Mouse (Mus musculus) lung, postnatal 4 days (tissue): Measurements from ENCODE around the gene Cubn.

ENCODE experiments used
- DNase-seq, 2 experiments: peaks; one replicate each; pipeline ENCODE4 v3.0.0; 2021

Cubn gene

DNA sequence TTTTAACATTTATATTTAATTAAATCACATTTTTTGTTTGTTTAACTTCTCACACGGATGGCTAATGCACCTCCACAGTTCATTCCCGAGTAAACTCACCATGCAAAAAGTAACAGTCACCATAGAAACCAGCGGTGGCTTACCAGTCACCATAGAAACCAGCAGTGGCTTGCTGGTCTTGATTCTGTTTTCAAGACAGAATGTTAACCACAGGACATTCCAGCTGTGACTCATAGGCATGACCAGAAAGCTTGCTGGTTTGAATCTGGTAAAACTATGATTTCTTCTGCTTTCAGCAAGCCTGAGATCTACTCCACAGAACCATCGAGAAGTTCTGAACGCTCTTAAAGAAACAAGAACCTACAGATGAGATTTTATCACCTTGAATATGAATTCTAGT, 84.3 kb downstream of the Cubn start:
- DNase-seq, result peak in 1 of 2 experiments; percentile 25

DNA sequence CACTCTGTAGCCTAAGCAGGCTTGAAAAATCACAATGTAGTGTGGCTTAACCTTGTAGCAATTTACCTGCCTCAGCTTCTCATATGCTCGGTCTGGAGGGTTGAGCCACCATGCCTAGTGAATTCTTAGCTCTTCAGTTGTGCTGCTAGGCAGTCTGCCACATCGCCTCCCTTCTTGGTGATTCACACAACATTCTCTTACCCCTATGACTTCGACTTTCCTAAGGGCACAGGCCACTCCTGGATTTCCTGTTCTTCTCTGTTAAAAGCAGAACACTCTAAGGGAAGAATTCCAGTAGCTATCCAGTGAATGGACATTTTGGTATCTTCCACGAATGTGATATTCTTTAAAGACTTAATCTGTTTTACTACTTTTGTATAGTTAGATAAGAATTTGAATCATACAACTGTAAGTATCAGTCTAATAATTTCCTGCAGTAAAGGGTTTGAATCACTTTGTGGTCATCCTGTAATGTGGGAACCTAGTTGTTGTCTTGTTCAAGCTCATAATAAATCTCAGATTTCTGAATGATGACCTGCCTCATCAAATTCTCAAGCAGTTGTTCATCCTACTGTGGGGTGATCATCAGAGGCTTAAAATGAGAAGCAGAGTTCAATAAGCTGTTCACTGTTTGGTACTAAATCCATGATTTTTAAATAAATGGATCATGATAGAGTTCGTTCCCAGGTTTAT, 86.5 kb downstream of the Cubn start:
- no peak for DNase-seq

DNA sequence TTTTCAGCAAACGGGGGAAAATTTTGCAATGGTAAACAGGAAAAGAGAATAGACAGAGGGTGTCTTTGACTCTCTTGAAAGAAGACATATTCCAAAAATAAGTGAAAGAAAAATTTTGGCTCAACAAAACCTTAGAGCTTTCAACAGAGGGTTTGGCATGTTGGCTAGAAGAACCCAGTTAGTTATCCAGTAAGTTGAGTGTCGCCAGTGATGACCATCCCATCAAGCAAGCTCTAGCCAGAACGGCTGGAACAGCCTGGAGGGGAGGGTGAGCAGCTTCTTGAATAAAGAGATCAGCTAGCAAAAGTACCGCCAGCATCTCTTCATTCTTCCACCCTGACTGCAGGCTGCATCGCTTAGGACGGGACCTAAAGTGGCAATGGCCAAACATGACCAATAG, 90.8 kb downstream of the Cubn start:
- peak; percentile 26 to 73 for DNase-seq

DNA sequence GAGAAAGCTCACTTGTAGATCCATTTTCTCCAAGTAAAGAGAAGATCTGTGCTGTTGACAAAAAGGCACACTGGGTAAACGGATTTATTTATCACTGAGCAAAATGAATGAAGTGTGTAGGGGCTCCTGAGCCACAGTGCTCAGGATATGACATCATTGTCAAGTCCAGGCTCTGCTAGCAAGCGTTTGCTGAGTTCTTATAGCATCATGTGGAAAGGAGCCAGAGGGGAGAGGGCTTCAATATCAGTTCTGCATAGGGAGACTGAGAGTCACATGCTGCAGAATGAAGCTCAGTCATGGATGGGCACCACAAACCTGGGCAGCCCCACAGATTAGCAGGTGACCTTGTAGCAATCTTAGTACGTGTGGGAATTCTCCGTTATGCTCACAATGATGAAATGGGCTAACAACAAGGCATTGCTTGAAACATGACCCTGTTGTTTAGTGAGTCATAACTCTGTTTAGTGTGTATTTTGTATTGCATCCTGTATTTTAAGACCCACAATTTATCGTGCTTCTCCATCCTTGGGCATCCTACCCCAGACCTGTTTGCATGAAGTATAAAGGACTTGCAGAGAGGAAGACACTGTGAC, 92.0 kb downstream of the Cubn start:
- DNase-seq, result no peak

DNA sequence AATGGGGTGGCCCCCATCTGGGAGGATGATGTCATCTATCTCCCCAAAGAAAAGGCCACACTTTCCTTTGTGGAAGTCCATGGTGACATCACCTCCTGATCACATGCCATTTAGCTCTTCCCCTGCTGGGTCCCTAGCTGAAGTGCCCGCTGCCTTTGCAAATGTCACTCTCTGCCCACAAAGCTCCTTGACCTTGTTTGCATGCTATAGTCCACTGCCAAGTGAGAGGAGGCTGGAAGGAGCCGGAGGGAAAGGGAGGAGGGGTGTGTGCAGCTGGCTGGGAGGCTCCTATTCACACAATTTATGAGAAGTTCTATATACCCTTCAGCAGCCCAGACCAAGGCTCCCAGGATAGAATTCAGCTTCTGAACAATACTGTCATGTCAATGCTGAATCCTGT, 92.7 kb downstream of the Cubn start:
- peak; percentile 75 to 85 for DNase-seq

- no peak for DNase-seq
Observed at GRCm38 (mm10) chr2:13398551-13398950, 93.1 kb downstream of the Cubn start.

GRCm38 (mm10) chr2:13396124-13396540, 95.5 kb downstream of the Cubn start:
- DNase-seq, result no peak

DNA sequence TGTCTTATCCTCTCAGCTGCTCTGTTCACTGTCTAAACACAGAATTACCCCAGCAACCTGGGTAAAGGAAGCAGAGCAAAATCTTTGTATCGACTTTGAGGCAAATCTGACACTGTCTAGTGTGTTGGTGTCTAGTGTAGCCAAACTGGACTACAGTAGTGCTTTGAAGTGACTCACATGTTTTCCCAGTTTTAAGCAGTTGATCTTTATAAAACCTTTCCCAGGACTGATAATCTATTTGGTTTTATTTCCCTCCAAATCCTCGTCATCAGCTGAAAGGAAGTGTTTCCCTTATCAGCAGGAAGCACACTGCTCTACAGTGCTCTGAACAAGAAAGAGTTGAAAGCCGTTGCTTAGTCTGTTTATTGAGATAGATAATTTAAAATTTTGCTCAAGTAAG, 100.6 kb downstream of the Cubn start:
- DNase-seq, result no peak

- DNase-seq, result no peak
Observed at GRCm38 (mm10) chr2:13386631-13387030, 105.0 kb downstream of the Cubn start.

DNA sequence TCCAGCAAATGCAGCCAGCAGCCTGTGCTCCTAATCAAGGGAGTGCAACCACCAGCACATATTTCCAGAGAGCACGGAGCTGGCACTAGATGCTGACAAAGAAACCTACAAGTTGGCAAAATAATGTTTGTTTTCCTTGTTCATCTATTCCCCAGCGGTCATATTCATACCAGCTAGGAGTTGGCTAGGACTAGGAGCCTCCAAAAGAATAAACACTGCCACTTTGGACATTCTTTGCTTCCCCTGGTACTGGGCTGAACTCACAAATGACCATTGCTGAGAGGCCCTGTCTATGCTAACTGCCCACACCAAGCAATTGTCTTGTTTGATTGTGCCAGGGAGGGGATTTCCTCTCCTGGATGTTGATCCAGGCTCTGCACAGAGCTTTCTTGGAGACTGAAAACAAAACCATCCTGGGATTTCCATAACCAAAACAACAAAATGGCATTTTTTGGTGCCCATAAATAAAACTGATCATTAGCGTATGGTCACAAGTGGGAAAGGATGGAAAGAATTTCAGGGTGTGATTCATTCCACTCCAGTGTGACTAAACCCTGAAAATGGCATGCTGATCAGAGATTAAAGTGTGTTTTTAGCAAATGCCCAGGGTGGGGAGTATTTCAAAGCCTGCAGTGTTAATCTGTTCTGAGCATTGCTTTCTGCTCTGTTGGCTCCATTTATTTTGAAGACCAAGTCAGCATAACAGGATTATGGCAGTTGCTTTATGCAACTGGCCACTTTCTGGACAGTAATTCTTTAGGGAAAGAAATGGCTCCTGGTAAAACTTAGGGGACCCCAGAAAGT, 105.9 kb downstream of the Cubn start:
- DNase-seq, result peak in 1 of 2 experiments; percentile 32

DNA sequence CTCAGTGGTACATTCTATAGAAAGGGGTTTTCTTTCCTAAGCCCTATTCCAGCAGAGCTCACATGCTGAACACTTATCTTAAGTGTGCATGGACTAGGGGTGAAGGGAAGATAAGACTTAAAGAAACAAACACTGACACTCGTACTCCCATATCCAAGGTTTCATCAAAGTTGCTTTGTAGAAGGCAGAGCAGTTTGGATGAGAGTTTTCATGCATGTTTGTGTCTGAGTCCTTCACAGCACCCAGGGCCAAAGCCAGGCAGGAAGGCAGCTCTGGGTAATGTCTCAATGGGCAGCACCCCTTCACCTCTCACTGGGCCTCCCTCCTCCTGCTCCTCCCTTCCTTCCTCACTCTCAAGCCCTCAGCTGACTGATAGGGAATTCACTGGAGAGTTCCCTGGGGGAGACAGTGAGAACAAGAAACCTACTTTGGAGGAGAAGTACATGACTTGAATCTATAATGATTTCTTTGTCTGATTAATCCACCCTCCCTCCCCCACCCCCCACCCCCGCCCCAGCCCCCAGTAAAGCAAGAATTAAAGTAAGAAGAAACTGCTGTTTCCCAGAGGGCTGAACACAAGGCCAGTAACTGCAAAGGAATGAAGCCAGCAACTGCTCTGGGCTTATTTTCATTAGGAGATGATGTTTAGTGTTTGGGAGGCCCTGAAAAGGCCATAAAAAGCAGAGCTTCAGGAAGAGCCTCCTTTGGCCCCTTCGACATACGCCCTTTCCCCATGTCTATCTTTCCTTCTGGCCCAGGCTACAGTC, 106.7 kb downstream of the Cubn start:
- peak; percentile 49 to 68 for DNase-seq

DNA sequence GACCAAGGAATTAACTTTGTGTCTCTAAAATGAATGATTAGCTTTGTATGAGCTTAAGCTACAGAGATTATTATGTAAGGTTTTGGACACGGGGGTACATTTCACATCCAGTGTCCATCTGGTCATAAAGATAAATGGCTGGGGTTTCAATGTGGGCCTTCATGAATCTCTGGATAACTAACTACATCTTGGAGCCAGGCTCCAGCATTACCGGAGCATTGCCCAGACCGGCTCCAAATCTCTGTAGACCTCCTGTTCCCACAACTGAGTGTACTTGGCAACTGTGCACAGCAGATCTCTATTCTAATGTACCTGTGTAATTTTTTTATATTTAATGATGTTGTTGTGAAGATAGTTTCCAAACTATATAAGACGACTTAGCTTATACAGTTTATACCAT, 115.4 kb downstream of the Cubn start:
- no peak for DNase-seq

DNA sequence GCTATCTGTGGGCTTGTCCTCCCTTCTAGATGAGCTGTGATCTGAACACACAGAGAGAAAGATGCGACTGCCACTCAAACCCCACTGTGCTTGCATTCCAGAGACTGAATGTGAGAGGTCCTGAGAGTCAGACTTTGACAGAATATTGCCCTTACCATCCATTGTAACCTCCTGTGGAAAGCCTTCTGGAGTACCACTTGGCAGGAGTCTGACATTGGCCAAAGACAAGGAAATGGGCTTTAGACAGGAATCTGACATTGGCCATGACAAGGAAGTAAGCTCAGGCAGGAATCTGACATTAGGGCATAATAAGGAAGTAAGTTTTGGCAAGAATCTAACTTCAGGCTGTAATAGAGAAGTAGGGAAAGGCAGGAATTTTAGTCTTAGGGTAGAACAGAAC, 118.3 kb downstream of the Cubn start:
- DNase-seq, result no peak

- DNase-seq, result no peak
Observed at GRCm38 (mm10) chr2:13372825-13373224, 118.8 kb downstream of the Cubn start.

DNA sequence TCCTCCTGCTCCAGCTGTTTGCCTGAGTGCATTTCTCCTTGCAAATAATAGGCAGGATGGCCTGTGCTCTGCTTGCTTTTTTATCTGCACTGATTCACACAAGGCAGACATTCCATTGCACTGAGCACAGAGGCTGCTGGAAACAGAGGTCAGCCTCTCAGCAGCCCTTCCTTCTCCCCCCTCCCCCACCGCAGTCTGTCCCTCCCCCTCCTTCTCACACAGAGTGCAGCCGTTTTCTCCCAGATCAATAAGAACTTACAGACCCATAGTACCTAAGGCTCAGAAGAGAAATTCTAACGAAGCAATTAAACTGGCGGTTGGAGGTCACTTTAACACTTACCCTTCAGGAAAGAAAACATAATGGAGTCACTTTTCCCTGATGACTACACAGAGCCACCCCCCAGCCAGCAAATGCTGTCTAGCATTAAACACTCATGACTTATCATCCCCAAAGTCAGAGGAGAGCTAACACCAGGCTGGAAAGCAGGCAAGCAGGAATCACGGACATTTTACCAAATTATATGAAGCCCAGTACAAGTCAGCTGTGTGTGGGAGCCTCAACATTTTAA, 119.3 kb downstream of the Cubn start:
- DNase-seq, result peak; percentile 50 to 62

- DNase-seq, result peak in 1 of 2 experiments; percentile 33
Observed at GRCm38 (mm10) chr2:13371797-13372170, 119.8 kb downstream of the Cubn start.

DNA sequence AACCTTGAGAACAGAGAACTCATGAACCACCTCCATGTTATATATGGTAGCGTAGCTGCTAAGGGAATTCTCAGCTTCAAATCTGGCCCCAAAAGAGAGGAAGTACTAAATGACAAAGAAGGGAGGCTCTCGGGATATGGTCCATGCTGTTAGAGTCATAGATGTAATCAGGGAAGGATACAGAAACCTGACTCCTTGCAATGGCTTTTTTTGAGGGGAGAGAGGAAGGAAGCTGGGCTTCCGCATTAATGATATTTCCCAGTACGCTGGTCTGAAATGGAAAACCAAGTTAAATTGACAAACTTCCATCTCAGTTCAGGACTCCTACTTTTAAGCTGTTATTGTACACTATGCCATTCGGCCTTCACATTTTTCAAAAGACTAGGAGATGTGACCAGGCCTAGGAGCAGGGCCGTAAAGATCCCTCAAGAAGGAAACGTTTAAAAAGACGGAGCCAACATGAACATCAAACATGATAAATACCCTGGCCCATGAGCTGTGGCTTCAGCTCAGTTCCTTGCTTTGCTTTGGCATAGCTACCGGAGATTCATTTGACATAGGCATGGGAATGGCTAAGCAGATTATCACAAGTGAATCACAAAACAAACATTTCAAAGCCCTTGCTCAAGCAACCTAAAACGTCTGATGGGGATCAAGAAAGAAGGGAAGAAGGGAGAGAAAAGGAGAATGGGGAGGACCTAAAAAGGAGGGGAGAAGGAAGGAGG, 120.4 kb downstream of the Cubn start:
- no peak for DNase-seq

- no peak for DNase-seq
Observed at GRCm38 (mm10) chr2:13370556-13370955, 121.1 kb downstream of the Cubn start.

GRCm38 (mm10) chr2:13368517-13368916, 123.1 kb downstream of the Cubn start:
- DNase-seq, result no peak

DNA sequence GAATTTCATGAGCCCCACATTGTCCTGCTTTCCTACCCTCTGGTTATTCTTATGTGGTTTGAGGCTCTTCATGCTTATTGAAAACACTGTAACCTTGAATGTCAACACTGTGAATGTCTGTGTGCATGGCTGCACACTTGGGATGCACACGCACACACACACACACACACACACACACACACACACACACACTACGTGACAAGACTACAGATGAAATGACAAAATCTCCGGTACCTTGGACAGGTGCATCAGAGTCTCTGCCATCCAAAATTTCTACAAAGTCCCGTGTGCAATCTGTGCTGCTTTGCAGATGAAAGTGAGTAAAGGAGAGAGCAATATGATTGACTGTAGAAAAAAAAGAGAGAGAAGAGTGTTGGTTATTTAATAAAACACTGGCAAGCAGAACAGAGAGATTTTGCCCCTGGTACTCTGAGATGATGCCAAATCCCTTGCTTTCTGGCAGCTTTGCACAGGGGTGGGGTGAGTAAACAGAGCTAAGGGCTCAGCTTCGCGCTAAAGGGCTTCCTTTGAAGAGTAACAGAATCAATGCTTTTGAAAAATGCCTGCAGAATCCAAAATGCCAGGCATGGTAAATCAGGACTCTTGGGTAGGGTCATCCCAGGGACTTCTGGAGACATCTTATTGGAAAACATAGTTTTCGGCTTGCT, 133.6 kb downstream of the Cubn start:
- DNase-seq, result no peak

DNA sequence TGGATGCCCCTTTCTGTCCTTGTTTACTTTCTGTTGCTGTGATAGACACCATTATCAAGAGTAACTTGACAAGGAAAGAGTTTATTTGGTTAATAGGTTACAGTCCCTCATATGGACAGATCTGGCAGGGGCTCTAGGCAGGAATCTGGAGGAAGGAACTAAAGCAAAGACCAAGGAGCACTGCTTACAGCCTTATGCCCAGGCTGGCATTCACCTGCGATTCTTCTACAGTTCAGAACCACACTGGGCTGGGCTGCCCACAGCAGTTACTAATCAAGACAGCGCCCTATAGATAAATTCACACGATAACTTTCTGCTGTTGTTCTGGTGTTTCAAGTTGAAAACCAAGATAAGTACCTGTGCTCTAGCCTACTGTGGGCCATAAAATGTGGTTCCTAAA, 138.8 kb downstream of the Cubn start:
- DNase-seq, result no peak
